ENCODE assay signal across 8 mouse cellular contexts in genomic region chr2:155819392-155819448, GRCm38 (mm10). TPM values are rescaled to one million over a fixed set of nuclear protein-coding genes. Genes with fewer than 3 reads are reported as not detected.
DNase-seq lines count a peak whose midpoint lies in the region; ATAC-seq lines count a peak whose summit lies in the region.

Gene BC029722, minus strand, starts transcription at chr2:155819426.

- intact Hi-C loops in heart, postnatal 25 days (cut with DNase I): no loop called here

- no peaks in the 10 kb centered on the region for H3K9me3 ChIP-seq in neural tube, embryonic 11.5 days (ENCODE audit: control insufficient read depth, low read length)
- H3K9me3 ChIP-seq in embryonic facial prominence, embryonic 15.5 days (replicated peaks): no peaks in the 10 kb centered on the region
- H3K9me3 ChIP-seq in limb, embryonic 13.5 days: no peaks in the 10 kb centered on the region
- no peaks in the 10 kb centered on the region for H3K9me3 ChIP-seq in stomach, embryonic 14.5 days (ENCODE audit: control insufficient read depth, low read depth, low read length)

- H3K4me3 ChIP-seq in neural tube, embryonic 11.5 days (ENCODE audit: low read depth, low read length): peak within 1 kb of the TSS; percentile 57
- peak within 1 kb of the TSS; percentile 78 for H3K4me3 ChIP-seq in embryonic facial prominence, embryonic 15.5 days (replicated peaks)
- H3K4me3 ChIP-seq in limb, embryonic 13.5 days: peak within 1 kb of the TSS; percentile 73
- peak within 1 kb of the TSS; percentile 67 for H3K4me3 ChIP-seq in stomach, embryonic 14.5 days (ENCODE audit: low read depth, low read length)

- DNase-seq in neural tube, embryonic 11.5 days (ENCODE audit: low spot score): no peak
- no peak for DNase-seq in neural tube, embryonic 10.5 days (ENCODE audit: extremely low spot score, low spot score)
- DNase-seq in heart, postnatal 25 days (ENCODE audit: low spot score): no peak
- no peak for DNase-seq in cerebellum, adult 8-10 months
- DNase-seq in embryo, embryonic 9.5 days (ENCODE audit: extremely low spot score): no peak

- peak within 1 kb of the TSS; percentile 68 for H3K27ac ChIP-seq in neural tube, embryonic 11.5 days (ENCODE audit: low read depth, low read length)
- peak within 1 kb of the TSS; percentile 82 for H3K27ac ChIP-seq in embryonic facial prominence, embryonic 15.5 days (replicated peaks)
- peak within 1 kb of the TSS; percentile 69 for H3K27ac ChIP-seq in limb, embryonic 13.5 days
- peak within 1 kb of the TSS; percentile 68 for H3K27ac ChIP-seq in stomach, embryonic 14.5 days (ENCODE audit: low read length)

- H3K4me1 ChIP-seq in neural tube, embryonic 11.5 days (ENCODE audit: control insufficient read depth, insufficient read depth, low read length): peaks cover 13% of the 10 kb centered on the region; the same call in 1 of the 2 replicates
- H3K4me1 ChIP-seq in embryonic facial prominence, embryonic 15.5 days: peaks cover 18% of the 10 kb centered on the region
- peaks cover 30% of the 10 kb centered on the region for H3K4me1 ChIP-seq in limb, embryonic 13.5 days
- H3K4me1 ChIP-seq in stomach, embryonic 14.5 days (ENCODE audit: control insufficient read depth, insufficient read depth, low read length): peaks cover 7% of the 10 kb centered on the region

- peak within 1 kb of the TSS; percentile 76 for H3K4me2 ChIP-seq in neural tube, embryonic 11.5 days (ENCODE audit: low read depth)
- peak within 1 kb of the TSS; percentile 76 for H3K4me2 ChIP-seq in embryonic facial prominence, embryonic 15.5 days (replicated peaks)
- H3K4me2 ChIP-seq in limb, embryonic 13.5 days (replicated peaks): peak within 1 kb of the TSS; percentile 93
- H3K4me2 ChIP-seq in stomach, embryonic 14.5 days (replicated peaks; ENCODE audit: low read depth, low read length): peak within 1 kb of the TSS; percentile 87

- H3K36me3 ChIP-seq in neural tube, embryonic 11.5 days (ENCODE audit: control insufficient read depth, insufficient read depth, low read length): peaks cover 5% of the 10 kb centered on the region
- peaks cover 46% of the 10 kb centered on the region for H3K36me3 ChIP-seq in embryonic facial prominence, embryonic 15.5 days
- H3K36me3 ChIP-seq in limb, embryonic 13.5 days: peaks cover 44% of the 10 kb centered on the region
- peaks cover 41% of the 10 kb centered on the region for H3K36me3 ChIP-seq in stomach, embryonic 14.5 days (ENCODE audit: control insufficient read depth, insufficient read depth, low read length)

- H3K9ac ChIP-seq in neural tube, embryonic 11.5 days (ENCODE audit: low read length): peak within 1 kb of the TSS; percentile 64
- H3K9ac ChIP-seq in embryonic facial prominence, embryonic 15.5 days: peak within 1 kb of the TSS; percentile 74
- peak within 1 kb of the TSS; percentile 89 for H3K9ac ChIP-seq in limb, embryonic 13.5 days
- H3K9ac ChIP-seq in stomach, embryonic 14.5 days (replicated peaks; ENCODE audit: low read depth, low read length): peak within 1 kb of the TSS; percentile 74

- ATAC-seq in neural tube, embryonic 11.5 days (ENCODE audit: insufficient read depth, low FRiP score, low TSS enrichment): no peak
- ATAC-seq in embryonic facial prominence, embryonic 15.5 days (ENCODE audit: insufficient number of reproducible peaks, low FRiP score, low TSS enrichment, low read depth): no peak
- no peak for ATAC-seq in limb, embryonic 13.5 days (ENCODE audit: low FRiP score, low read depth)
- no peak for ATAC-seq in stomach, embryonic 14.5 days (ENCODE audit: insufficient number of reproducible peaks, insufficient read depth, low FRiP score, low read depth)

- no peaks in the 10 kb centered on the region for H3K27me3 ChIP-seq in neural tube, embryonic 11.5 days (ENCODE audit: control insufficient read depth, insufficient read depth, low read length)
- no peaks in the 10 kb centered on the region for H3K27me3 ChIP-seq in embryonic facial prominence, embryonic 15.5 days
- no peaks in the 10 kb centered on the region for H3K27me3 ChIP-seq in limb, embryonic 13.5 days
- H3K27me3 ChIP-seq in stomach, embryonic 14.5 days (ENCODE audit: control insufficient read depth, insufficient read depth, low read length): no peaks in the 10 kb centered on the region

RNA-seq across cellular contexts. Expression of gene BC029722, which starts in this region (rescaled TPM):
- polyA plus RNA-seq in neural tube, embryonic 11.5 days (2014; fragmentation: Nextera tagmentation; extraction: Ambion mirVana): 11.1 and 12.2 TPM in 2 replicates
- 21.0 and 24.8 TPM in 2 replicates for polyA plus RNA-seq in embryonic facial prominence, embryonic 15.5 days (2015; fragmentation: Nextera tagmentation; extraction: Ambion mirVana)
- total RNA-seq in heart, postnatal 25 days (2021): 10 to 100 TPM; 24.8 to 25.7 TPM
- polyA plus RNA-seq in limb, embryonic 13.5 days (2015; fragmentation: Nextera tagmentation; extraction: Ambion mirVana): 16.2 and 18.1 TPM in 2 replicates
- polyA plus RNA-seq in stomach, embryonic 14.5 days (2014; fragmentation: Nextera tagmentation; extraction: Ambion mirVana): 12.8 and 15.0 TPM in 2 replicates
